Mouse (Mus musculus) lung, postnatal 0 days (tissue): ENCODE results near the gene Slc7a14. TPM values are rescaled to one million over a fixed set of nuclear protein-coding genes. Genes with fewer than 3 reads are reported as not detected.
A peak's percentile ranks its signal among the peaks of the same experiment; 100 is the strongest.

Source experiments
- ATAC-seq: fragments of 200-750 bp; cut with Nextera tagmentation; 2 replicates; pipeline ENCODE4 v1.8.0; 2017; ENCODE audit warnings: moderate library complexity
- DNase-seq: peaks from one replicate; pipeline ENCODE4 v3.0.0-alpha.2; 2016; ENCODE audit warnings: low spot score
- H3K27ac ChIP-seq: fragments of 300-500 bp; sonication (generic); 2 replicates; pipeline ENCODE4 v1.5.1; 2014; ENCODE audit warnings: antibody characterized with exemption, mild to moderate bottlenecking, low read length, mixed read lengths
- H3K27me3 ChIP-seq: fragments of 300-500 bp; sonication (generic); replicated peaks from 2 replicates; pipeline ENCODE4 v1.6.1; 2014; ENCODE audit warnings: low read length, mixed read lengths; ENCODE audit not compliant: insufficient read depth
- H3K36me3 ChIP-seq: fragments of 300-500 bp; sonication (generic); 2 replicates; pipeline ENCODE4 v1.6.1; 2014; ENCODE audit warnings: low read length, mixed read lengths; ENCODE audit not compliant: insufficient read depth
- H3K4me1 ChIP-seq: fragments of 300-500 bp; sonication (generic); 2 replicates; pipeline ENCODE4 v1.6.1; 2014; ENCODE audit warnings: antibody characterized with exemption, low read depth, low read length, mixed read lengths; ENCODE audit not compliant: insufficient read depth
- H3K4me2 ChIP-seq: fragments of 300-500 bp; sonication (generic); replicated peaks from 2 replicates; pipeline ENCODE4 v1.6.1; 2014; ENCODE audit warnings: low read depth, mild to moderate bottlenecking, low read length, moderate library complexity, mixed read lengths
- H3K4me3 ChIP-seq: fragments of 300-500 bp; sonication (generic); 2 replicates; pipeline ENCODE4 v1.5.1; 2014; ENCODE audit warnings: low read depth, low read length
- H3K9ac ChIP-seq: fragments of 300-500 bp; sonication (generic); replicated peaks from 2 replicates; pipeline ENCODE4 v1.6.1; 2014; ENCODE audit warnings: low read depth, mild to moderate bottlenecking
- H3K9me3 ChIP-seq: fragments of 300-500 bp; sonication (generic); 2 replicates; pipeline ENCODE4 v1.6.1; 2016; ENCODE audit warnings: low read length, mixed read lengths
- CTCF ChIP-seq: IDR thresholded peaks from 2 replicates; pipeline ENCODE4 v1.5.1; 2016; ENCODE audit warnings: antibody characterized with exemption, mild to moderate bottlenecking
- EP300 ChIP-seq: IDR thresholded peaks from 2 replicates; pipeline ENCODE4 v1.6.1; 2016; ENCODE audit warnings: antibody characterized with exemption, mild to moderate bottlenecking, control low read depth
- WGBS: fragments of 180-500 bp; shearing (Covaris S2); extraction: QIAGEN DNeasy Blood & Tissue Kit; methylation state at CpG from one replicate; pipeline ENCODE4 v1.1.7; 2014; 5-methylcytosine and 5-hydroxymethylcytosine counted together
- polyA plus RNA-seq: library from polyadenylated mRNA; unstranded; fragments of >200 nt; fragmentation: Nextera tagmentation; extraction: Ambion mirVana; gene quantifications from 2 replicates; pipeline ENCODE4 v1.2.1, GENCODE M21; 2015

Gene Slc7a14
- polyA plus RNA-seq, 1 experiment from 2014 or later = 0.07 TPM

- H3K9me3 ChIP-seq = no peaks in the 10 kb centered on the region
- H3K27ac ChIP-seq = no peak overlapping the region
- ATAC-seq (no peak), DNase-seq (no peak)
- whole genome bisulfite sequencing = 68% methylated on average over 3 of the region's 3 CpGs
- no peak overlapping the region for H3K4me3 ChIP-seq
- TF ChIP-seq CTCF (no peak), EP300 (no peak)
- no peak overlapping the region for H3K9ac ChIP-seq
- H3K4me1 ChIP-seq = no peaks in the 10 kb centered on the region
- H3K27me3 ChIP-seq = no peaks in the 10 kb centered on the region
- no peaks in the 10 kb centered on the region for H3K36me3 ChIP-seq
- H3K4me2 ChIP-seq = no peak overlapping the region
Observed at GRCm38 (mm10) chr3:31205167-31205566, 105.0 kb downstream of the Slc7a14 start.

- Histone ChIP-seq H3K27ac (no peak overlapping the region), H3K27me3 (no peaks in the 10 kb centered on the region), H3K9me3 (no peaks in the 10 kb centered on the region), H3K9ac (no peak overlapping the region), H3K4me2 (no peak overlapping the region), H3K4me3 (no peak overlapping the region), H3K4me1 (no peaks in the 10 kb centered on the region), H3K36me3 (no peaks in the 10 kb centered on the region)
- TF ChIP-seq EP300 (no peak), CTCF (no peak)
- WGBS = 87% methylated on average over 11 of the region's 11 CpGs
- no peak for DNase-seq
- ATAC-seq = no peak
Observed at GRCm38 (mm10) chr3:31203947-31204346, 106.2 kb downstream of the Slc7a14 start.

- Histone ChIP-seq H3K36me3 (no peaks in the 10 kb centered on the region), H3K27ac (no peak overlapping the region), H3K4me1 (no peaks in the 10 kb centered on the region), H3K9me3 (no peaks in the 10 kb centered on the region), H3K9ac (no peak overlapping the region), H3K4me2 (no peak overlapping the region), H3K4me3 (no peak overlapping the region), H3K27me3 (no peaks in the 10 kb centered on the region)
- ATAC-seq = no peak
- WGBS = 60% methylated on average over 17 of the region's 17 CpGs
- no peak for TF ChIP-seq CTCF
- no peak for TF ChIP-seq EP300
- DNase-seq = no peak
Observed at GRCm38 (mm10) chr3:31199162-31199877, 110.9 kb downstream of the Slc7a14 start.

GRCm38 (mm10) chr3:31191402-31191801 lies 118.8 kb downstream of the Slc7a14 start:
- no peak overlapping the region for H3K4me3 ChIP-seq
- no peak overlapping the region for H3K27ac ChIP-seq
- H3K9me3 ChIP-seq = no peaks in the 10 kb centered on the region
- H3K9ac ChIP-seq = no peak overlapping the region
- TF ChIP-seq EP300 (no peak), CTCF (no peak)
- H3K27me3 ChIP-seq = no peaks in the 10 kb centered on the region
- ATAC-seq = no peak
- no peak for DNase-seq
- H3K4me1 ChIP-seq = no peaks in the 10 kb centered on the region
- no peaks in the 10 kb centered on the region for H3K36me3 ChIP-seq
- 33% methylated on average over 10 of the region's 10 CpGs for WGBS
- H3K4me2 ChIP-seq = no peak overlapping the region

- Histone ChIP-seq H3K27ac (no peak overlapping the region), H3K4me2 (no peak overlapping the region), H3K36me3 (no peaks in the 10 kb centered on the region), H3K9me3 (no peaks in the 10 kb centered on the region), H3K9ac (no peak overlapping the region), H3K4me1 (no peaks in the 10 kb centered on the region), H3K4me3 (no peak overlapping the region), H3K27me3 (no peaks in the 10 kb centered on the region)
- TF ChIP-seq EP300 (no peak), CTCF (no peak)
- WGBS = 85% methylated on average over 7 of the region's 7 CpGs
- DNase-seq (no peak), ATAC-seq (no peak)
Observed at GRCm38 (mm10) chr3:31190342-31190741, 119.8 kb downstream of the Slc7a14 start.

GRCm38 (mm10) chr3:31166365-31166871 lies 143.8 kb downstream of the Slc7a14 start:
- no peaks in the 10 kb centered on the region for H3K27me3 ChIP-seq
- 43% methylated on average over 12 of the region's 12 CpGs for WGBS
- H3K4me3 ChIP-seq = no peak overlapping the region
- ATAC-seq (peak; percentile 47), DNase-seq (peak; percentile 37)
- H3K4me2 ChIP-seq = no peak overlapping the region
- no peaks in the 10 kb centered on the region for H3K36me3 ChIP-seq
- no peak for TF ChIP-seq EP300
- TF ChIP-seq CTCF = no peak
- H3K4me1 ChIP-seq = no peaks in the 10 kb centered on the region
- no peak overlapping the region for H3K27ac ChIP-seq
- H3K9me3 ChIP-seq = no peaks in the 10 kb centered on the region
- no peak overlapping the region for H3K9ac ChIP-seq
